Mouse (Mus musculus): ENCODE data around the gene Rab3a.

DNA sequence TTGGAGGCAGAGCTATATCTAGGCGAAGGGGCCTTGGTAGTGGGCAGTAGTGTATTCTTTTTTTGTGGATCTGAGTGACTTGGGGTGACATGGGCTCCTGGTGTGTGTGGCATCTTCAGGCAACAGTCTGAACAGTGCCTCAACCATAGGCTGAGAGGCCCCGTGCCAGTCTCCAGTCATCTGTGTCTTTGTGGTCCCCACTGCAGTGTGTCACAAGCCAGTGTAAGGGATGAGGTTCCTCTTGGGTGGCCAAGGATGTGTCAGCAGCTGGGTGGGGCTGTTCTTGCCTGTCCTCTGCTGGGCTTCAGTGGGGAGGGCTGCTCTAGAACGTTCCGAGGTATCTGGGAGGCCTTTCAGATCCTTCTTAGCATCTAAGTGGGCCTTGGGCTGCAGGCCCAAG lies 23.5 kb upstream of the Rab3a start:
- peak; percentile 27; the same call in 1 of the 2 replicates for TF ChIP-seq CTCF (IDR thresholded peaks at IDR 0.05; ENCODE audit: low read depth)
- no peak for TF ChIP-seq EP300 (IDR thresholded peaks at IDR 0.05; ENCODE audit: low read depth)

Data from liver, postnatal 0 days (tissue).